Mouse (Mus musculus): ENCODE measurements around the gene Eno3.

DNA sequence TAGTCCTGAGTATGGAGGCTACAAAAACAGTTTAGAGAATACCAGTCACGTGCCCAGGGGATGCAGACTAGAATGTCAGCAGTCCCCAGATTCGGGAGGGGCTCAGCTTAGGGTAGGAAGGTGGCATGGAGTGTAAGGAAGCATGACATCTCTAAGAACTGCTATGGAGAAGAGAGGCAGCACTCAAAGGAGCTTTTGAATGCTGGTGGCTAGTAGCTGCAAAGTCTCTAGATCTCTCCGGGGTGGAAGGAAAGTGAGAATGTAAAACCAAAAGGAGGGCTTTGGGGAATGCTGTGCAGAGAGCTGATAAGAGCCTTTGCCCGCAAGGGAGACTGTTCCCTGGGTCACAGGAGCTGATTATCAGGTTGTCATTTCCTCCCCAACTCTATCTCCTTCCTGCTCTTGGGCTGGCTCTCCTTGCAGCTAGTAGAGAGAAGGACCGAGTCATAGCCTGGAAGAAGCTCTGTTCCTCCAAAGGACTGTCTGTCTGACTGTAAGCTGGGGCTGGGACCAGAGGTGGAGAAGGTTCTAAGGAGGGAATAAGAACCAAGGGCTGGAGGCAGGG, 18.2 kb upstream of the Eno3 start, which contains the start of gene Gp1ba:
- TF ChIP-seq CTCF (IDR thresholded peaks at IDR 0.05; ENCODE audit: borderline replicate concordance, insufficient read depth, low read length) (no peak), POLR2A (IDR thresholded peaks at IDR 0.05; ENCODE audit: low read depth, low read length) (no peak)
